In genomic region chr6:101376049-101376448, GRCm38 (mm10) we compare ENCODE assay signal across 9 mouse cellular contexts. TPM values are rescaled to one million over a fixed set of nuclear protein-coding genes. Genes with fewer than 3 reads are reported as not detected.
DNase-seq lines count a peak whose midpoint lies in the region; ATAC-seq lines count a peak whose summit lies in the region.
"Had no signal": no experiment of that assay in that cellular context is flagged by ENCODE, and none has a peak within 500 bp of the region (broad histone marks: within the 10 kb centered on the region; RNA-seq: fewer than 3 reads in every experiment).

No protein-coding gene starts in this region.

- intact Hi-C loops in left cerebral cortex, postnatal 14 days (cut with DNase I), result loop anchor here (5.0 to 10.0 kb wide), 3 partner anchors 109 to 239 kb away; no protein-coding TSS in a partner anchor

- ATAC-seq in heart, embryonic 14.5 days (ENCODE audit: insufficient number of reproducible peaks, insufficient read depth, low FRiP score, low read depth), result no peak
- ATAC-seq in hindbrain, embryonic 15.5 days (ENCODE audit: low FRiP score, low read depth), result no peak
- 0 out of 2 replicates have a peak, but pooled peaks have one; percentile 6 for ATAC-seq in megakaryocyte progenitor cell, adult 5-6 weeks (replicated peaks; ENCODE audit: poor library complexity)

- no peaks in the 10 kb centered on the region for H3K9me3 ChIP-seq in heart, embryonic 14.5 days (ENCODE audit: control insufficient read depth, low read length)
- H3K9me3 ChIP-seq in embryonic facial prominence, embryonic 10.5 days, result no peaks in the 10 kb centered on the region
- no peaks in the 10 kb centered on the region for H3K9me3 ChIP-seq in hindbrain, embryonic 15.5 days

- WGBS in heart, embryonic 14.5 days, result 28% methylated on average over 10 of the region's 10 CpGs
- 31% methylated on average over 10 of the region's 10 CpGs for WGBS in embryonic facial prominence, embryonic 10.5 days
- 25% methylated on average over 10 of the region's 10 CpGs for WGBS in hindbrain, embryonic 15.5 days

- H3K27me3 ChIP-seq in heart, embryonic 14.5 days (ENCODE audit: control insufficient read depth, insufficient read depth, low read length), result no peaks in the 10 kb centered on the region
- peaks cover 15% of the 10 kb centered on the region; the same call in 1 of the 2 replicates for H3K27me3 ChIP-seq in embryonic facial prominence, embryonic 10.5 days (replicated peaks; ENCODE audit: low read depth, poor library complexity, severe bottlenecking)
- peaks cover 15% of the 10 kb centered on the region for H3K27me3 ChIP-seq in hindbrain, embryonic 15.5 days

- H3K4me1 ChIP-seq in heart, embryonic 14.5 days (ENCODE audit: control insufficient read depth in 2 of 2, insufficient read depth in 2 of 2, low read length in 2 of 2), result peaks cover 12 to 27% of the 10 kb centered on the region in 2 experiments
- H3K4me1 ChIP-seq in embryonic facial prominence, embryonic 10.5 days, result peaks cover 69% of the 10 kb centered on the region
- peaks cover 33% of the 10 kb centered on the region for H3K4me1 ChIP-seq in hindbrain, embryonic 15.5 days (replicated peaks)

- peak overlapping the region; percentile 82 to 93 for H3K27ac ChIP-seq in heart, embryonic 14.5 days (replicated peaks in 1 of 2; ENCODE audit: control insufficient read depth in 1 of 2, insufficient read depth in 1 of 2, low read depth in 2 of 2, low read length in 2 of 2)
- peak overlapping the region; percentile 97 for H3K27ac ChIP-seq in embryonic facial prominence, embryonic 10.5 days (replicated peaks)
- H3K27ac ChIP-seq in hindbrain, embryonic 15.5 days (replicated peaks), result no peak overlapping the region

- H3K36me3 ChIP-seq in heart, embryonic 14.5 days (ENCODE audit: control insufficient read depth, insufficient read depth, low read length), result peaks cover 12% of the 10 kb centered on the region
- H3K36me3 ChIP-seq in embryonic facial prominence, embryonic 10.5 days (replicated peaks), result peaks cover 11% of the 10 kb centered on the region
- H3K36me3 ChIP-seq in hindbrain, embryonic 15.5 days, result no peaks in the 10 kb centered on the region

- H3K4me3 ChIP-seq in heart, embryonic 14.5 days (ENCODE audit: control insufficient read depth in 1 of 2, insufficient read depth in 1 of 2, low read depth in 1 of 2, low read length in 2 of 2), result peak overlapping the region; percentile 74 to 84
- H3K4me3 ChIP-seq in embryonic facial prominence, embryonic 10.5 days, result peak overlapping the region; percentile 78
- H3K4me3 ChIP-seq in hindbrain, embryonic 15.5 days, result peak overlapping the region; percentile 48

- H3K9ac ChIP-seq in heart, embryonic 14.5 days (ENCODE audit: low read length), result peak overlapping the region; percentile 90
- no peak overlapping the region for H3K9ac ChIP-seq in hindbrain, embryonic 15.5 days

- H3K4me2 ChIP-seq in heart, embryonic 14.5 days (ENCODE audit: low read length), result peak overlapping the region; percentile 96
- H3K4me2 ChIP-seq in hindbrain, embryonic 15.5 days, result peak overlapping the region; percentile 98

- DNase-seq in heart, adult 18-20 months, result no peak
- no peak for DNase-seq in embryonic facial prominence, embryonic 10.5 days (ENCODE audit: low spot score)
- DNase-seq in adrenal gland, postnatal 36 days, result no peak
- DNase-seq in left cerebral cortex, postnatal 14 days (ENCODE audit: low spot score in 2 of 2), result no peak
- no peak for DNase-seq in frontal cortex, postnatal 25 days (ENCODE audit: low spot score in 2 of 2)
- DNase-seq: thymus, postnatal 4 days had no signal

RNA-seq across cellular contexts. Expression of gene Pdzrn3, which starts 1.6 kb away (rescaled TPM):
- polyA plus RNA-seq in heart, embryonic 14.5 days (2014; fragmentation: Nextera tagmentation; extraction: Ambion mirVana), result 14.5 and 16.5 TPM in 2 replicates
- 10 to 100 TPM; 28.7 to 33.5 TPM for total RNA-seq in heart, adult 18-20 months (2021)
- 7.9 and 8.9 TPM in 2 replicates for polyA plus RNA-seq in embryonic facial prominence, embryonic 10.5 days (2016; fragmentation: Nextera tagmentation; extraction: Ambion mirVana)
- 23.6 and 25.8 TPM in 2 replicates for polyA plus RNA-seq in hindbrain, embryonic 15.5 days (2015; fragmentation: Nextera tagmentation; extraction: Ambion mirVana)
- total RNA-seq in megakaryocyte progenitor cell, adult 5-6 weeks (2015), result not detected in 2 replicates
- total RNA-seq in megakaryocyte progenitor cell, adult 5-6 weeks (2017), result 0.08 TPM in 1 of 2 replicates, not detected in the other
- total RNA-seq in adrenal gland, postnatal 36 days (2021), result 10 to 100 TPM; 19.1 to 25.7 TPM
- 10 to 100 TPM; 50.4 to 53.3 TPM for total RNA-seq in left cerebral cortex, postnatal 14 days (2021)

Comparison
In these comparisons a context has a peak if more than half of its experiments do, and no peak if none do; other contexts are left out.
1. RNA of gene Pdzrn3, which starts 1.6 kb away (total RNA-seq): 50.4 to 53.3 TPM in left cerebral cortex, postnatal 14 days, 28.7 to 33.5 TPM in heart, adult 18-20 months and 19.1 to 25.7 TPM in adrenal gland, postnatal 36 days; 0.08 TPM in megakaryocyte progenitor cell, adult 5-6 weeks; every median in the first group is over 10 times any median in the second.
2. Peak in every context shown above with its lines, with median percentiles within 50 percentile points of each other: H3K4me3 ChIP-seq.